Mouse (Mus musculus) stomach, postnatal 0 days (tissue): ENCODE data around the gene Gm4881. TPM values are rescaled to one million over a fixed set of nuclear protein-coding genes. Genes with fewer than 3 reads are reported as not detected.

Experiments used
- ATAC-seq: fragments of 200-750 bp; cut with Nextera tagmentation; 2 replicates; pipeline ENCODE4 v1.8.0; 2017; ENCODE audit not compliant: low FRiP score, low TSS enrichment
- DNase-seq: peaks from one replicate; pipeline ENCODE4 v3.0.0-alpha.2; 2016; ENCODE audit warnings: low spot score
- H3K27ac ChIP-seq: fragments of 300-500 bp; sonication (generic); replicated peaks from 2 replicates; pipeline ENCODE4 v1.5.1; 2014; ENCODE audit warnings: mild to moderate bottlenecking, control low read depth
- H3K27me3 ChIP-seq: fragments of 300-500 bp; sonication (generic); 2 replicates; pipeline ENCODE4 v1.6.1; 2014; ENCODE audit warnings: low read length; ENCODE audit not compliant: control insufficient read depth, insufficient read depth
- H3K36me3 ChIP-seq: fragments of 300-500 bp; sonication (generic); 2 replicates; pipeline ENCODE4 v1.6.1; 2014; ENCODE audit warnings: low read length, mixed read lengths; ENCODE audit not compliant: control insufficient read depth, insufficient read depth
- H3K4me1 ChIP-seq: fragments of 300-500 bp; sonication (generic); replicated peaks from 2 replicates; pipeline ENCODE4 v1.6.1; 2014; ENCODE audit warnings: antibody characterized with exemption; ENCODE audit not compliant: control insufficient read depth, insufficient read depth
- H3K4me2 ChIP-seq: fragments of 300-500 bp; sonication (generic); replicated peaks from 2 replicates; pipeline ENCODE4 v1.6.1; 2014; ENCODE audit warnings: low read depth, mild to moderate bottlenecking, control low read depth, moderate library complexity
- H3K4me3 ChIP-seq: fragments of 300-500 bp; sonication (generic); 2 replicates; pipeline ENCODE4 v1.5.1; 2014; ENCODE audit warnings: low read depth, low read length, control low read depth
- H3K9ac ChIP-seq: fragments of 300-500 bp; sonication (generic); 2 replicates; pipeline ENCODE4 v1.6.1; 2014; ENCODE audit warnings: mild to moderate bottlenecking, low read length, control low read depth, mixed read lengths
- H3K9me3 ChIP-seq: fragments of 300-500 bp; sonication (generic); 2 replicates; pipeline ENCODE4 v1.6.1; 2016; ENCODE audit warnings: low read length; ENCODE audit not compliant: control insufficient read depth
- CTCF ChIP-seq: IDR thresholded peaks from 2 replicates; pipeline ENCODE4 v1.5.1; 2016; ENCODE audit warnings: antibody characterized with exemption, low read depth, mild to moderate bottlenecking, moderate library complexity
- EP300 ChIP-seq: optimal IDR thresholded peaks from 2 replicates; pipeline ENCODE3; 2016; ENCODE audit warnings: antibody characterized with exemption
- WGBS: fragments of 180-500 bp; shearing (Covaris S2); extraction: QIAGEN DNeasy Blood & Tissue Kit; methylation state at CpG from one replicate; pipeline ENCODE4 v1.1.7; 2014; 5-methylcytosine and 5-hydroxymethylcytosine counted together
- polyA plus RNA-seq: library from polyadenylated mRNA; unstranded; fragments of >200 nt; fragmentation: Nextera tagmentation; extraction: Ambion mirVana; gene quantifications from 2 replicates; pipeline ENCODE4 v1.2.1, GENCODE M21; 2015

The Gm4881 gene
- polyA plus RNA-seq, result not detected in 2 replicates

- no peaks in the 10 kb centered on the region for H3K36me3 ChIP-seq
- 1% methylated on average over 62 of the region's 72 CpGs for WGBS
- no peak for DNase-seq
- H3K27ac ChIP-seq, result no peak within 1 kb of the TSS
- H3K4me3 ChIP-seq, result peak within 1 kb of the TSS; percentile 36
- H3K4me1 ChIP-seq, result no peaks in the 10 kb centered on the region
- no peaks in the 10 kb centered on the region for H3K9me3 ChIP-seq
- TF ChIP-seq CTCF, result no peak
- TF ChIP-seq EP300, result no peak
- H3K27me3 ChIP-seq, result peaks cover 23% of the 10 kb centered on the region; the same call in 1 of the 2 replicates
- no peak for ATAC-seq
- H3K9ac ChIP-seq, result 0 out of 2 replicates have a peak within 1 kb of the TSS, but pooled peaks have one; percentile 8
- H3K4me2 ChIP-seq, result peak within 1 kb of the TSS; percentile 55
Observed at GRCm38 (mm10) chr7:24944257-24944950, at the start of gene Gm4881. Gene Gm4881 (minus strand): TSS chr7:24944494.

DNA sequence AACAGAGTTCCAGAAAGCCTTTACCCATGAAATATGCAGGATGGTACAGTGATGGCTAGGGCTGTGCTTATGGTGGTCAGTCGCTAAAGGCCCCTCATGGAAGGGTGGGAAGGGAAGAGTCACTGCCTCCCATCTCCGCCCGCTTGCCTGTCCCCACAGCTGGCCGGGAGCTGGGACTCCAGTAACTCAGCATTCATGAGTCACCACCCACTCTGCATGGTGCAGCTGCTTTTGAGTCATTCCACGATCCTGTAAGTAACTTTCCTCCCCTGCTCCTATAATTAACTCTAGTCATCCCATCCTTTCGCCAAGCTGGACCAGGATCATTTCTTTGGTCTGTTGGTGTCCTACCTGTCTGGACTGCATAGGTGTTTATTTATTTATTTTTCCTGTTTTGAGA, 48.8 kb upstream of the Gm4881 start:
- Histone ChIP-seq H3K9me3 (no peaks in the 10 kb centered on the region), H3K9ac (no peak overlapping the region), H3K4me1 (no peaks in the 10 kb centered on the region), H3K36me3 (no peaks in the 10 kb centered on the region), H3K4me3 (no peak overlapping the region), H3K27me3 (no peaks in the 10 kb centered on the region), H3K4me2 (no peak overlapping the region), H3K27ac (no peak overlapping the region)
- WGBS, result 55% methylated on average over 6 of the region's 6 CpGs
- no peak for TF ChIP-seq CTCF
- no peak for TF ChIP-seq EP300
- ATAC-seq, result no peak
- DNase-seq, result no peak

- H3K36me3 ChIP-seq, result no peaks in the 10 kb centered on the region
- 84% methylated on average over 8 of the region's 8 CpGs for WGBS
- ATAC-seq (no peak), DNase-seq (no peak)
- H3K27me3 ChIP-seq, result no peaks in the 10 kb centered on the region
- no peaks in the 10 kb centered on the region for H3K4me1 ChIP-seq
- no peak overlapping the region for H3K9ac ChIP-seq
- no peak overlapping the region for H3K4me2 ChIP-seq
- no peaks in the 10 kb centered on the region for H3K9me3 ChIP-seq
- H3K4me3 ChIP-seq, result no peak overlapping the region
- TF ChIP-seq CTCF (no peak), EP300 (no peak)
- H3K27ac ChIP-seq, result no peak overlapping the region
Observed at GRCm38 (mm10) chr7:24990478-24990877, 46.2 kb upstream of the Gm4881 start.

DNA sequence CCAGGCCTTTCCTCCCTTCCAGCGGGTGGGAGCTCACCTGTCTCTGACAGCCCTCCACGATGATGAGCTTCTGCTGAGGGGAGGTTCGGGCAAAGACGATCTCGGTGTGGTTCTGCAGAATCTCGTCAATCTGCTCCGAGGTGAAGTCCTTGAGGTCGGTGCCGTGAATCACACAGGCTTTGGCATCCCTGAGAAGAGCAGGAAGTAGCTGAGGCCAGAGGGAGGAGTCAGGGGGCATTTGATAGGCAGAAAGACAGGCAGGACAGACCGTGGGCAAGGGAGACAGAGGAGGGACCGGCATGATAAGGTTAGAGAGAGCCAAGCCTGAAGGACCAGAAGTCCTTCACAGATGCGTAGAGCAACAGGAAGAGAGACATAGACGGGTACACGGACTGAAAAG, 43.6 kb upstream of the Gm4881 start:
- Histone ChIP-seq H3K9me3 (no peaks in the 10 kb centered on the region), H3K4me3 (no peak overlapping the region), H3K4me2 (no peak overlapping the region), H3K9ac (no peak overlapping the region), H3K27ac (no peak overlapping the region), H3K4me1 (no peaks in the 10 kb centered on the region), H3K36me3 (no peaks in the 10 kb centered on the region), H3K27me3 (no peaks in the 10 kb centered on the region)
- no peak for DNase-seq
- ATAC-seq, result no peak
- TF ChIP-seq CTCF, result no peak
- no peak for TF ChIP-seq EP300
- whole genome bisulfite sequencing, result 82% methylated on average over 14 of the region's 14 CpGs

- WGBS, result 74% methylated on average over 5 of the region's 5 CpGs
- no peak for DNase-seq
- Histone ChIP-seq H3K36me3 (no peaks in the 10 kb centered on the region), H3K27me3 (no peaks in the 10 kb centered on the region), H3K4me2 (no peak overlapping the region), H3K9me3 (no peaks in the 10 kb centered on the region), H3K4me1 (no peaks in the 10 kb centered on the region), H3K27ac (no peak overlapping the region), H3K9ac (no peak overlapping the region), H3K4me3 (no peak overlapping the region)
- no peak for TF ChIP-seq EP300
- TF ChIP-seq CTCF, result peak; percentile 33; the same call in 1 of the 2 replicates
- ATAC-seq, result no peak
Observed at GRCm38 (mm10) chr7:24985799-24986198, 41.5 kb upstream of the Gm4881 start.

GRCm38 (mm10) chr7:24984307-24984706, 40.0 kb upstream of the Gm4881 start:
- 89% methylated on average over 2 of the region's 2 CpGs for WGBS
- Histone ChIP-seq H3K9ac (no peak overlapping the region), H3K27me3 (no peaks in the 10 kb centered on the region), H3K27ac (no peak overlapping the region), H3K4me1 (no peaks in the 10 kb centered on the region), H3K36me3 (no peaks in the 10 kb centered on the region), H3K4me2 (no peak overlapping the region), H3K4me3 (no peak overlapping the region), H3K9me3 (no peaks in the 10 kb centered on the region)
- TF ChIP-seq EP300 (no peak), CTCF (no peak)
- DNase-seq (no peak), ATAC-seq (no peak)
